Mouse (Mus musculus) c-Kit-positive CD71-negative TER-119-negative erythroid progenitor cells, embryonic 14.5 days (primary cell): ENCODE measurements around the gene Plcxd3.
"Not testable (repeated sequence)": the region's sequence is repeated elsewhere in the genome, so short reads cannot be mapped to it uniquely, and the experiment has no call there.

Experiments
- DNase-seq: peaks from one replicate; pipeline ENCODE4 v3.0.0-alpha.2; 2013; ENCODE audit warnings: low read depth

Gene Plcxd3

GRCm38 (mm10) chr15:4559121-4559520 is 183.8 kb downstream of the Plcxd3 start:
- no peak for DNase-seq

- DNase-seq: no peak
Measured at GRCm38 (mm10) chr15:4561431-4561970, 186.2 kb downstream of the Plcxd3 start.

GRCm38 (mm10) chr15:4595521-4595920 is 220.2 kb downstream of the Plcxd3 start:
- not testable (repeated sequence) for DNase-seq

- not testable (repeated sequence) for DNase-seq
Measured at GRCm38 (mm10) chr15:4598661-4599060, 223.4 kb downstream of the Plcxd3 start.

GRCm38 (mm10) chr15:4599331-4599730 is 224.0 kb downstream of the Plcxd3 start:
- not testable (repeated sequence) for DNase-seq

GRCm38 (mm10) chr15:4605630-4606029 is 230.3 kb downstream of the Plcxd3 start:
- no peak for DNase-seq
